Mouse (Mus musculus): ENCODE measurements around the gene Nagk. TPM values are rescaled to one million over a fixed set of nuclear protein-coding genes. Genes with fewer than 3 reads are reported as not detected.

Nagk gene
- 10 to 100 TPM; 16.3 to 18.2 TPM for total RNA-seq (2023)

DNA sequence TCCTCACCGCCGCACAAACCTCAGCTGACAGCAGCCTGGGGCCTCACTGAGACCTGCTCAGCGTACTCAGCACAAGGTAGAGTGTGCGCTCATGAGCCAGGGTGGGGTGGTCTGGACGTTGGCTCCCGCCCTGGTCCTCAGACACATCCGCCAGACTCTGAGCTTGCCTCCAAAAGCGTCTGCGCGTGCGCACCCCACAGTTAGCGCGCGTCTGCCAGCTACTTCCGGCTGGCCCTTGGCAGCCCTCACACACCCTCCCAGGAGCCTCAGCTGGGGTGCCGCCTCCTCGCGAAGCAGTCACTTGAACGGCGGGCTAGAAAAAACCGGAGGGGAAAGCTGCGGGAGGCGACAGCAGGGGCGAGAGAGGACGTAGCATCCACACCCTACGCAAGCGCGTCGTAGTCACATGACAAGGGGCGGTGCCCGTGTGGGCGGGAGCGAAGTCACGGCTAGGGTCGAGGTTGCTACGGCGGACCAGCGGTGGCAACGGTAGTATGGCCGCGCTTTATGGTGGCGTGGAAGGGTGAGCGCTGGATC is at the start of gene Nagk:
Gene Nagk, plus strand, starts transcription at position 223 of the 537 bp plus-strand sequence.

DNA sequence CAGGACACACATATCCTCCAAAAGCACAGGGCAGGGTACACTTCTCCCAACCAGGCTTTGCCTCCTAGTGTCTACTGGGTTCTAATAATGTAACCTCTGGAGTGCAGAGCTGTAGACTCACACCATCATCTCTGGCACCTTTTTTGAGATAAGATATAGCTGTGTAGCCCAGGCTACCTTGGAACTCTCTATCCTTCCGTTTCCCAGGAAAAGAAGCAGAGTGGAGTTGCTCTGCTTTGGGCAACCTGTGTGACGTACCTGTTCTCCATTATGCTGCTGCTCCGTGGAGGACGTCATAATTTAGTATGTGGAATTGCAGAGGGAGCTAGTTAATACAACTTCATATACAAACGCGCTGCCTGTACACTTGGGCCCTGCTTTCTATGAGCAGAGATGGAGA is 32.4 kb upstream of the Nagk start, which contains the start of gene Ankrd53:
Gene Ankrd53, plus strand, starts transcription at position 301 of the 400 bp plus-strand sequence.

DNA sequence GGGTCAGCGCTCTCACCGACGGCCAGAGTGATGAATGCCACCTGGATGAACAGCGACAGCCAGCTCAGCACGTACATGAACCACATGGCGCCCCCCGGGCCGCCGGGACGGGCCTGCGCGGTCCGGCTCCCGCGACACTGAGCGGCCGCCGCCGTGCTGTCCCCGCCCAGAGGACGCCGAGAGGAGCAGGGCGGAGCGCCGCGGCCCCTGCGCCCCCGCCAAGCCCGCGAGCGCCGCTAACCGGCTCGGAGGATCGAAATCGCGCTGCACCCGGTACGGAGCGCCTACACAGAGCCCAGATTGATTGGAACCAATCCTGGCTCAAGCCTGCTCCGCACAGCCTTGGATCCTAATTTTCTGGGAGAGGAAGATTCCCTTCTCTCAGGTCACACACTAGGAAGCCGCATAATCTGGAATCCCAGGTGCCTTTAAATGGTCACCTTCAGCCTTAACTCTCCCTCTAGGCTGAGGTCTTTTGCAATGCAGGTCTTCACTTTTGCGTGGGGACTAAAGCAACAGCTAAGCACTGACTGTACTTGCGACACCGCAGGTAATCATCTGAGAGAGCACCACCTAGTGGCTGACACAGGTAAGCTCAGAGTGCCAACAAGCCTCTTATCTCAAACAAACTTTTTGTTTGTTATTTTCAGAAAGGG is 19.0 kb upstream of the Nagk start, which contains the start of gene Tex261:
Gene Tex261, minus strand, starts transcription at position 176 of the 656 bp plus-strand sequence.

DNA sequence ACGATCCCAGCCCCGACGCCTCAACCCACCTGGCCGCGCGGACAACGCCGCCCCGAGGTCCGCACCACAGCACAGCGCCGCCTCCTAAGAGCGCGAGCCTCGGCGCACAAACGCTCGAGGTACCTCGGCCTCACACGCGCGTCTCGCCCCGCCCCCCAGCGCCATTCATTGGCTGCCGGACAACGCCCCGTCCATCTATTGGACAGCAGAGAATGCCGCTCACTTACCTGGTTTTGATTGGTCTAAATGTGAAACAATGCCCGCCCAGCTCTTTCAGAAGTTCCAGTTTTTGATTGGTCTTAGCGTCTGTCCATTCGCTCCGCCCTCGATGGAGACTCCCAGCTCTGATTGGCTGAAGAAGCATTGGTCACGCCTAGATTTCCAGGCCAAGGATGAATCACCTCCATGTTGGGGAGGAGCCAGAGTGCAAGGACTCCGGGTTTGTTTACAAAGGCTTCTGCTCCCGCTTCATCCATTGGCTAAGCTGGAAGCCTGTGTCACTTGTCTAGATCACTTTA is 36.9 kb downstream of the Nagk start, which contains the start of gene Paip2b:
Gene Paip2b, minus strand, starts transcription at position 136 of the 518 bp plus-strand sequence.

Other genes starting within 250 kb of the Nagk start
- gene Stambp, start 222.3 kb upstream of the Nagk start, total RNA-seq (2023), result 10 to 100 TPM; 20.9 to 21.2 TPM
- gene Clec4f, start 138.8 kb upstream of the Nagk start, total RNA-seq (2023), result not detected
- not detected for gene Cd207, start 117.1 kb upstream of the Nagk start, total RNA-seq (2023)
- not detected for gene Vax2, start 83.7 kb upstream of the Nagk start, total RNA-seq (2023)
- gene Atp6v1b1, start 52.0 kb upstream of the Nagk start, total RNA-seq (2023), result not detected
- gene Ankrd53, start 32.3 kb upstream of the Nagk start, total RNA-seq (2023), result not detected
- gene Tex261, start 19.2 kb upstream of the Nagk start, total RNA-seq (2023), result 10 to 100 TPM; 39.9 to 57.4 TPM
- gene Paip2b, start 36.8 kb downstream of the Nagk start, total RNA-seq (2023), result 1 to 10 TPM; 5.0 to 7.6 TPM
- 10 to 100 TPM; 92.6 to 93.6 TPM for gene Zfp638, start 72.1 kb downstream of the Nagk start, total RNA-seq (2023)
- gene Dysf, start 213.6 kb downstream of the Nagk start, total RNA-seq (2023), result under 1 TPM; 0.09 to 0.13 TPM